Mouse (Mus musculus): ENCODE data around the gene Arih2.

DNA sequence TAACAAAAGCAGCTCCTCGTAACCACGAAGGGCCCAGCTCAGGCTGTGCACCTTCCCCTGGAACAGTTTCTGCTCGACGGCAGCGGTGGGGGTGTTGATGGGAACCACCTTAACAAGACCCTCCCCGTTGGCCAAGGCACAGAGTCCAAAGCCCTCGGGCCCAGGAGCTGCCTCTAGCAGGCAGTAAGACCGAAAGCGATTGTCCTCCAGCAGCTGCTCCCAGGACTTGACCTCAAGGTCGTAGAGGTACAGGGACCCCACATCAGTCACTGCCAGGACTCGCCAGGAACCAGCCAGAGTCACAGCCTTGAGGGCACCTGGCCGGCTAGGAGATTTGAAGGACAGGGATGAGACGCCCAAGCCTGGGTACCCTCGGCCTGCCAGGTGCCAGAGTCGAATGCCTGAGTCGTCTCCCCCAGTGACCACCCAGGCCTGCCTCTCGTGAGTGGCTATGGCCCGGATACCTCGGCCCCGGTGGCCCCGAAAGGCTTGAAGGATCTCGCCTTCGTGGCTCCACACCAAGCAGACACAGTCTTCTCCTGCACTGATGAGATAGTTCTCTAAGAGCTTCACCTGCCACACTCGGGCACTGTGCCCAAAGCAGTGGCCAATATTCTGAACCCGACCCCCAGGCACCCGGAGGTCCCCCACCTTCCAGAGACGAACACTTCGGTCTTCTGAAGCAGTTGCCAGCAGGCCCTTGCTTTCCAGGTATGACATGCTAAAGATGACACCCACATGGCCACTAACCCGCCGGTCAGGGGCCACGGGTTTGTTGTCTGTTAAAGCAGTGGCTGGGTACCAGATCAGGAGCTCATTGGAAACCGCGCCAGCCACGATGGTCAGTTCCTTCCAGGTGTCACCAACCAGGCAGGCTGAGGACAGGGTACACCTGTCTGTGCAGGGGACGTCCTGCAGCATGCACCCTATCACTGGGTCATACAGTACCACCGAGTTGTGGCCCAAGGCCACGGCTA lies 73.6 kb downstream of the Arih2 start:
- TF ChIP-seq CTCF (IDR thresholded peaks at IDR 0.05; ENCODE audit: control insufficient read depth, insufficient read depth, insufficient replicate concordance, low read depth, low read length) (no peak), POLR2A (IDR thresholded peaks at IDR 0.05; ENCODE audit: control insufficient read depth, low read depth, low read length) (no peak)
